Mouse (Mus musculus) megakaryocyte, embryonic 14.5 days (primary cell): ENCODE measurements around the gene Hsh2d. TPM values are rescaled to one million over a fixed set of nuclear protein-coding genes. Genes with fewer than 3 reads are reported as not detected.

Experiments
- H3K27me3 ChIP-seq: replicated peaks from 2 replicates; pipeline ENCODE3; 2012; ENCODE audit warnings: inconsistent platforms
- H3K36me3 ChIP-seq: replicated peaks from 2 replicates; pipeline ENCODE3; 2012; ENCODE audit warnings: low read length, inconsistent platforms, mixed read lengths
- H3K4me1 ChIP-seq: 2 replicates; pipeline ENCODE4 v1.6.1; 2012; ENCODE audit warnings: inconsistent platforms
- H3K4me3 ChIP-seq: replicated peaks from 2 replicates; pipeline ENCODE3; 2012; ENCODE audit warnings: moderate library complexity, mild to moderate bottlenecking, inconsistent platforms
- H3K9me3 ChIP-seq: 2 replicates; pipeline ENCODE4 v1.6.1; 2012; ENCODE audit warnings: inconsistent platforms
- FLI1 ChIP-seq: IDR thresholded peaks from 2 replicates; pipeline ENCODE4 v1.6.1; 2012; ENCODE audit warnings: low read length, inconsistent platforms, mixed read lengths
- GATA1 ChIP-seq: IDR thresholded peaks from 3 replicates; pipeline ENCODE4 v1.6.1; 2012; ENCODE audit warnings: mixed read lengths, low read length, inconsistent platforms, borderline replicate concordance
- polyA plus RNA-seq: library from polyadenylated mRNA; stranded (reverse); fragments of >175 nt; gene quantifications from 2 replicates; pipeline ENCODE4 v1.2.3, GENCODE M21; 2012; ENCODE audit warnings: low replicate concordance; ENCODE audit not compliant: insufficient read depth

Gene Hsh2d
- 2.3 and 4.8 TPM in 2 replicates for polyA plus RNA-seq

DNA sequence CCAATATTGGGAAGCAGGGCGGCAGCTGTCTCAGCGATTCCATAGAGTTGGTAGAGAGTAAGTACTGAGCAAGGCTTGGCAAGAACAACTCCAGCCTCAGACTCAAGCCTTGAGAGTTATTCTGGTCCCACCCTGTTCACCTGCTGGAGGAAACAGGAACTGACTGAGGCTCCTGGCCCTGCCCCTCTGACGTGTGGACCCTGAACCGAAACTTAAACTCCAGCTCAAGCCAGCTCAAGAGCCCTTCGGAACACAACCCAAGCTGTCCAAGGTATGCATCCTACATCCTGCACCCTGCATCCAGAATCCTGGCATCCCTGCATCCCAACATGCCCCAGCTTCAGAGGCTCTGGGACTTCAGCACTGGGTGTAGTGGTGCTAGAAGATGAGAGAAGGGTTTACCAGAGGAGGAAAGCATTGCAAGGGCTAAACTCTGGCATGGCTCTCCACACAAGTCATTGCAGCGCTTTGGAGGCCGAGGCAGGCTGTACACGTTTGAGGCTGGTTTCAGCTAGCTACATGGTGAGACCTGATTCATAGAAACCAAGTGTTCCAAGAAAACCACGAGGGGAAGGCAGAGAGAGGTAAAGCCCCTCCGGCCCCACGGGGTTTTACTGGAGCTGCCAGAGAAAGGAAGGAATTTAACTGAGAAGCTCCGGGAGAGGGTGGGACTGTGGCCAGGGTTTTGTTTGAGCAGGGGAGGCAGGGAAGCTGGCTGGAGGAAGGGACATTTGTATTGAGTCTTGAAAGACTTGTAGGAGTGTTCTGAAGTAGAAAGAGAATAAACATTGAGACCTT lies at the start of gene Hsh2d:
Hsh2d (plus strand) TSS at position 222 of the 798 bp plus-strand sequence.
- Histone ChIP-seq H3K27me3 (no peaks in the 10 kb centered on the region), H3K4me3 (peak within 1 kb of the TSS; percentile 79), H3K9me3 (peaks cover 7% of the 10 kb centered on the region), H3K4me1 (peaks cover 42% of the 10 kb centered on the region), H3K36me3 (peaks cover 11% of the 10 kb centered on the region)
- TF ChIP-seq GATA1 (no peak), FLI1 (no peak)

DNA sequence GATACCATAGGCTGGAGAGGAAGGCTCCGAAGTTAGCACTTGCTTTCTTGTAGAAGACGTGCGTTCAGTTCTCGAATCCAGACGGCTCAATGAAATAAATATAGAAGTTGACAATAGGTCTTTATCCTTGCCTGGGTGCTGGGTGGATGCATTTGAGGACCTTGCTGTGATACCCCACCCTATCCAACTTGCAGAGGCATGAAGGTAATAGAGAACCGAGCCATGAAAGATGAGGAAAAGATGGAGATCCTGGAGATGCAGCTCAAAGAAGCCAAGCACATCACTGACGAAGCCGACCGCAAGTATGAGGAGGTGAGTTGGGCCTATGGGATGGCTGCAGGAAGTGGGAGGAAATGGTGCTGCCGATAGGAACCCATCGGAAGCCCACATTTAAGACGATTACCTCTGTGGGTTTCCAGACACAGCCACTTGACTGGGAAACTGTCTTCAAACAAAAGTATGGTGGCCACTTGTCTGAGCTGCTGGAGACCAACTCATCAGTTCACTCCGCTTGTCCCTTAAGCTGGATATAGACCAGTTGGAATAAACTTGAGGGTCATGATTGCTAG lies 46.1 kb upstream of the Hsh2d start:
- no peaks in the 10 kb centered on the region for H3K9me3 ChIP-seq
- H3K36me3 ChIP-seq = peaks cover 98% of the 10 kb centered on the region
- TF ChIP-seq GATA1 (no peak), FLI1 (no peak)
- no peaks in the 10 kb centered on the region for H3K27me3 ChIP-seq
- H3K4me3 ChIP-seq = peak overlapping the region; percentile 46
- peaks cover 100% of the 10 kb centered on the region for H3K4me1 ChIP-seq

GRCm38 (mm10) chr8:72144345-72144975 lies 45.0 kb upstream of the Hsh2d start:
- peaks cover 96% of the 10 kb centered on the region for H3K36me3 ChIP-seq
- peaks cover 97% of the 10 kb centered on the region for H3K4me1 ChIP-seq
- H3K27me3 ChIP-seq = no peaks in the 10 kb centered on the region
- peak overlapping the region; percentile 24 for H3K4me3 ChIP-seq
- TF ChIP-seq FLI1 (no peak), GATA1 (no peak)
- H3K9me3 ChIP-seq = no peaks in the 10 kb centered on the region

DNA sequence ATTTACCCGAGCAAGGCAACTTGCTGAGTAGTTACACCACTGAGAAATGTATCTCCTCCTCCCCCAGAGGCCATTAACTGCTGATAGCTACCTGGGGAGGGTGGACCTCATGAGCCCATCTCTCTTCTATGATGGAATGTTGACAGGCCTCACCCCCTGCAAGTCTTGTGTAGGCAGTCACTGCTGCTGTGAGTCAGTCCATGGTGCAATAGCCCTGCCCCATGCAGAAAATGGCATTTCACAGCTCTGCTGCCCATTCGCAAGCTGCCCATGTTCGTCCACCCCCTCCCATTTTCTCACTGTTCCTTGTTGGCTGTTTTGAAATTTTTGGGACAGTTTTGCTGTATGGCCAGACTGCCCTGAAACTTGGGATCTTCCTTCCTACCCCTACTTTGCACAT lies 43.9 kb upstream of the Hsh2d start:
- Histone ChIP-seq H3K4me1 (peaks cover 94% of the 10 kb centered on the region), H3K27me3 (no peaks in the 10 kb centered on the region), H3K4me3 (peak overlapping the region; percentile 81), H3K9me3 (no peaks in the 10 kb centered on the region), H3K36me3 (peaks cover 96% of the 10 kb centered on the region)
- TF ChIP-seq FLI1 (no peak), GATA1 (no peak)

DNA sequence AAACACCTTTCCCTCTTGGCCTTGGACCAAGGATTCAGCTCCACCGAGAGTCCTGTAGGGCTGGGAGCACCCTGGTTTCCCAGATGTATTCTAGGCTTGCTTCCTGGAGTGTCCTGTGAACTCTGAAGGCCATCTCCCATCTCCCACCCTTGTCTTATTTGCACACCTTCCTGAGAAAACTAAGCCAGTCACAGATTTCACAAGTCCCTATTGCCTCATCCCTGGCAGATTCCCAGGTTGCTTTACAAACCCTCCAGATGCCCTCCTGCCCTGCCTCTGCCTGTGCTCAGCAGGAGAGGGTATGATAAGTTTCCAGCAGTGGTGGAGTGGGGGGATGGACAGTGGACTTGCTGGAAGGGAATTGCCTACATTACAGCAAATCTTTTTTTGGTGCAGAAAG lies 43.4 kb upstream of the Hsh2d start:
- H3K4me3 ChIP-seq = peak overlapping the region; percentile 81
- H3K27me3 ChIP-seq = no peaks in the 10 kb centered on the region
- peaks cover 91% of the 10 kb centered on the region for H3K4me1 ChIP-seq
- TF ChIP-seq FLI1 = no peak
- no peak for TF ChIP-seq GATA1
- peaks cover 95% of the 10 kb centered on the region for H3K36me3 ChIP-seq
- no peaks in the 10 kb centered on the region for H3K9me3 ChIP-seq

DNA sequence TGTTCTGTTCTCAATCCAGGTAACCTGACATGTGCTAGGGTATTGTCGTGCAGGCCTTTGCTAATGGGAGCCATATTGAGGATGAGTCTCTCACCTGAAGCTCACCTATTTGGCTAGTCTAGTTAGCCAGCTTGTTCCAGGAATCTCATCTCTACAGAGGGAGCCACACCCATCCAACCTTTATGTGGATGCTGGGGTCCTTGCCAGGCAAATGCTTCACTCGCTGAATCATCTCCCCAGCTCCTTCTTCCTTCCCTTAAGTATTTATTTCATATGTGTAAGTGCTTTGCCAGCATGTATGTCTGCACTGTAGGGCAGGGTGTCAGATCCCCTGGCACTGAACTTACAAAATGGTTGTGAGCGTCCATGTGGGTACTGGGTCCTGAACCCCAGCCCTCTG lies 42.9 kb upstream of the Hsh2d start:
- Histone ChIP-seq H3K27me3 (no peaks in the 10 kb centered on the region), H3K9me3 (no peaks in the 10 kb centered on the region), H3K36me3 (peaks cover 95% of the 10 kb centered on the region), H3K4me3 (peak overlapping the region; percentile 50), H3K4me1 (peaks cover 91% of the 10 kb centered on the region)
- TF ChIP-seq FLI1 (no peak), GATA1 (no peak)

DNA sequence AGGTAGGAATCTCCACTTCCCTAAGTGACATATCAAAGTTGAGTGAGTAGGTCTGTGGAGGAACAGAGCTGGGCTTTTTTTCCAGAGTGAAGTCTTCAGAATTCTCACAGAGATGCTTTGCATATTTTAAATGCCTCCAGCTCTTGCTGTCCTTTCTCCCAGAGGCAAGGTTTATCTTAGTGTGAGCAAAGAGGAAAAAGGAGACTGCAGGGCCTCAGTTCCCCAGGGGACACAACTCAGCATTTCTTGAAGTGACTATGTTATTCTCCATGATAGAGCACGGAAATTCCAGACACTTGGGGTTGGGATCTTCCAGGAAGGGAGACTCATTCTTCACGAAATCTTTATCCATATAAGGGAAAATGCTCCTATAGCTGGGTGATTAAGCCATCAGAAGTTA lies 42.2 kb upstream of the Hsh2d start:
- peaks cover 95% of the 10 kb centered on the region for H3K36me3 ChIP-seq
- H3K27me3 ChIP-seq = no peaks in the 10 kb centered on the region
- peaks cover 90% of the 10 kb centered on the region for H3K4me1 ChIP-seq
- no peaks in the 10 kb centered on the region for H3K9me3 ChIP-seq
- no peak overlapping the region for H3K4me3 ChIP-seq
- TF ChIP-seq FLI1 (no peak), GATA1 (no peak)

DNA sequence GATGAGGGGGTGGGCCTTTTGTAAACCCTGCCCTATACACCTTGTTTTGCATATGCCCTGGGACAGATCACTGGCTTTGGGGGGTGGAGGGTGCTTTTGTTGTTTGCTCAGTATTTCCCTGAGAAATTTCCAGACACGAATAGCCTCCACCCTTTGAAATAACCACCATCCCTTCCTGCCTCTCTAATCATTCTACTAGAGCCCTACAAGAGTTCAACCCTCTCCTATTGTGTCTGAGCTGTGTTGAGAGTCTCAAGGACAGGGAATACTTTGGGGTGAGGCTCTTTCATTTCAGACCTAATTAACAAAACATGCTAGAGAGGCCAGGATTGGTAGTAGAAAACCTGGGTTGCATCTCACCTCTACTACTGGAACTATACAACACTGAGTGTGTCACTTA lies 40.4 kb upstream of the Hsh2d start:
- TF ChIP-seq FLI1 (no peak), GATA1 (no peak)
- peaks cover 81% of the 10 kb centered on the region for H3K4me1 ChIP-seq
- H3K4me3 ChIP-seq = no peak overlapping the region
- H3K9me3 ChIP-seq = no peaks in the 10 kb centered on the region
- no peaks in the 10 kb centered on the region for H3K27me3 ChIP-seq
- peaks cover 95% of the 10 kb centered on the region for H3K36me3 ChIP-seq

DNA sequence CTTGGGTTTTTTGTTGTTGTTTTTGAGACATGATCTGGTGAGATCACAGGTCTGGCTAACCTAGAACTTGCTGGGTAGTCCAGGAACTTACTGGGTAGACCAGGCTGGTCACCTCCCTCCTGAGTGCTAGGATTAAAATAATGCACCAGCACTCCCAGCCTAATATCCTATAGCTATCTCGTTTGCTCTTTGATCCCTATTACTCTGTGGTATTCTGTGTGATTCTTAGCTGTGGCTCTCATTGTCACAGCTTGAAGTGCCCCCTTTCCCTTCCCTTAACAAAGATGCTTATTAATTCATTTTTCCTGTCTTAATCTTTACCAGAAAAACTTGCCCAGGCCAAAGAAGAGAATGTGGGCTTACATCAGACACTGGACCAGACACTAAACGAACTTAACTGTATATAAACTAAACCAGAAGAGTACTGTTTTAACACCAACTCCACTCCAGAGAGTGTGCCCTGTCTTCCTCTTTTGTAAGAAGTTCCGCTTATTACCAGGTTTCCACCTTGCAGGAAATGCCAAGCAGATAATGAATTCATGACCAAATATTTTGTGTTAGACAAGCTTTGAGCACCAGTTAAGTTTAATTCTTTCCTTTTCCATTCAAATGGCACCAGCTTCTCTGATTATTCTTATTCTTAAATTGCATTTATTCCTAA lies 37.9 kb upstream of the Hsh2d start:
- peaks cover 57% of the 10 kb centered on the region for H3K4me1 ChIP-seq
- peaks cover 84% of the 10 kb centered on the region for H3K36me3 ChIP-seq
- no peak for TF ChIP-seq FLI1
- no peak for TF ChIP-seq GATA1
- H3K27me3 ChIP-seq = no peaks in the 10 kb centered on the region
- no peaks in the 10 kb centered on the region for H3K9me3 ChIP-seq
- H3K4me3 ChIP-seq = no peak overlapping the region
